Mouse (Mus musculus): Measurements from ENCODE around the gene Adgrg3. TPM values are rescaled to one million over a fixed set of nuclear protein-coding genes. Genes with fewer than 3 reads are reported as not detected.

Gene Adgrg3
- polyA plus RNA-seq (2014; fragmentation: Nextera tagmentation; extraction: Ambion mirVana) = 1.1 and 2.0 TPM in 2 replicates

DNA sequence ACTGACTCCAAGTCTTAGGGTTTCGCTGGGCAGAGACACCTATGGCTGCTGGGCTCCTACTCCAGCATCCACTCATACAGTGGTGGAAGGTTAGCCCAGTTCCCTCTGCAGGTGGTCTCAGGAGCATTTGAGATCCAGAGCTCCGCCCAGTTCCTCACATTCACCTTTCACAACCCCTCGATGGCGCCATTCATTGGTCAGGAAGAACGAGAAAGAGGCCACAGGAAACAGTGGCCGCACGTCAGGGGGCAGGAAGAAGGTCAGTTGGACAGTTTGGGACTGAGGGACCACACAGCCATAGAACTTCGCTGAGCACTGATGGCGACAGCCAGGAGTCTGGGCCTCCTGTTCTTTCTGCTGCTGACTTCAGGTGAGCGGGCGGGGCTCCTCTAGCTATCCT, at the start of gene Adgrg3:
Adgrg3 (plus strand) TSS at position 242 of the 400 bp plus-strand sequence.
- Histone ChIP-seq H3K4me1 (ENCODE audit: control insufficient read depth, insufficient read depth, low read length) (no peaks in the 10 kb centered on the region), H3K4me2 (ENCODE audit: low read depth, low read length) (no peak within 1 kb of the TSS), H3K9me3 (ENCODE audit: control insufficient read depth, low read length) (no peaks in the 10 kb centered on the region), H3K27me3 (ENCODE audit: control insufficient read depth, insufficient read depth, low read length) (no peaks in the 10 kb centered on the region), H3K4me3 (ENCODE audit: low read depth, low read length) (no peak within 1 kb of the TSS), H3K36me3 (ENCODE audit: control insufficient read depth, insufficient read depth, low read length) (peaks cover 29% of the 10 kb centered on the region), H3K27ac (ENCODE audit: low read depth, low read length) (no peak within 1 kb of the TSS), H3K9ac (replicated peaks; ENCODE audit: low read depth, low read length) (no peak within 1 kb of the TSS)
- WGBS = 78% methylated on average over 11 of the region's 11 CpGs
- ATAC-seq (ENCODE audit: low read depth) = peak; percentile 29; the same call in 1 of the 2 replicates

DNA sequence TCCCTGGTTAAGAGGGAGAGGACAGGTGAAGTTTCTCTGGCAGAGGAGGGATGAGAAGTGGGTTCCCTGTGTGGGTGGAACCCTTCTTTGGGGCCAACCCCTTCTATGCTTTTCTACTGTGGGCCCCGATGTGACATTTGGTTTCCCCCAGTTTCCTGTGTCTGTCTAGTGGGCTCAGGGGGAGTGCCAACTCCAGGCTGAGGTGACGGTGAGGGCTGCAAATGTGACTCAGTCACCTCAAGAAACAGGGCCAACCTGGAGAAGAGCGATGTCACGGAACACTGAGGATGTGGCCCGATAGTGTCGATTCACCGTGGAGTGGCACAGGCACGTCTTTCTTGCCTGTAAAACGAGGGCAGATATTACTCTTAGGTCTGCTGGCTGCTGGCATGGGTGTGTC, 44.2 kb upstream of the Adgrg3 start:
- no peak overlapping the region for H3K27ac ChIP-seq (ENCODE audit: low read depth, low read length)
- 93% methylated on average over 9 of the region's 9 CpGs for WGBS
- H3K4me3 ChIP-seq (ENCODE audit: low read depth, low read length) = no peak overlapping the region
- no peak overlapping the region for H3K9ac ChIP-seq (replicated peaks; ENCODE audit: low read depth, low read length)
- H3K27me3 ChIP-seq (ENCODE audit: control insufficient read depth, insufficient read depth, low read length) = no peaks in the 10 kb centered on the region
- no peak overlapping the region for H3K4me2 ChIP-seq (ENCODE audit: low read depth, low read length)
- no peak for ATAC-seq (ENCODE audit: low read depth)
- no peaks in the 10 kb centered on the region for H3K9me3 ChIP-seq (ENCODE audit: control insufficient read depth, low read length)
- H3K4me1 ChIP-seq (ENCODE audit: control insufficient read depth, insufficient read depth, low read length) = peaks cover 13% of the 10 kb centered on the region
- H3K36me3 ChIP-seq (ENCODE audit: control insufficient read depth, insufficient read depth, low read length) = no peaks in the 10 kb centered on the region

DNA sequence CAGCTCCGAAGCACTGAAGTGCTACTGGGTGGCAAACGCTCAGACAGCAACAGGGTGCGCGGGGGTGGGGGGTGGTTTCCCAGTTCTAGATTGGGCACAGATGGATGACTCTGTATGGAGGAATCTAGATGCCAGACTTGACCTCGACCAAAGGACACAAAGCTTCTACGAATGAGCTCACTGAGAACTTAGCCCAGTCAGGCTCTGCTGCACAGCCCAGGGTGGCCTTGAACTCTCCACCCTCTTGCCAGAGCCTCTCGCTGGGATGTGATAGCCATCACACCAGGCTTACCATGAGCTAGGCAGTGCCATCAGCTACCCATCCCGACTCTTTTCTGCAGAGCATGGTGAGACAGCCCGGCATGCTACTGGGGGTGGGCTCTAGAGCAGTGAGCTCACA, 43.7 kb upstream of the Adgrg3 start:
- no peaks in the 10 kb centered on the region for H3K9me3 ChIP-seq (ENCODE audit: control insufficient read depth, low read length)
- no peak overlapping the region for H3K9ac ChIP-seq (replicated peaks; ENCODE audit: low read depth, low read length)
- H3K4me3 ChIP-seq (ENCODE audit: low read depth, low read length) = no peak overlapping the region
- H3K27ac ChIP-seq (ENCODE audit: low read depth, low read length) = no peak overlapping the region
- WGBS = 89% methylated on average over 9 of the region's 9 CpGs
- no peaks in the 10 kb centered on the region for H3K36me3 ChIP-seq (ENCODE audit: control insufficient read depth, insufficient read depth, low read length)
- no peak for ATAC-seq (ENCODE audit: low read depth)
- H3K4me1 ChIP-seq (ENCODE audit: control insufficient read depth, insufficient read depth, low read length) = peaks cover 13% of the 10 kb centered on the region
- no peak overlapping the region for H3K4me2 ChIP-seq (ENCODE audit: low read depth, low read length)
- H3K27me3 ChIP-seq (ENCODE audit: control insufficient read depth, insufficient read depth, low read length) = no peaks in the 10 kb centered on the region

DNA sequence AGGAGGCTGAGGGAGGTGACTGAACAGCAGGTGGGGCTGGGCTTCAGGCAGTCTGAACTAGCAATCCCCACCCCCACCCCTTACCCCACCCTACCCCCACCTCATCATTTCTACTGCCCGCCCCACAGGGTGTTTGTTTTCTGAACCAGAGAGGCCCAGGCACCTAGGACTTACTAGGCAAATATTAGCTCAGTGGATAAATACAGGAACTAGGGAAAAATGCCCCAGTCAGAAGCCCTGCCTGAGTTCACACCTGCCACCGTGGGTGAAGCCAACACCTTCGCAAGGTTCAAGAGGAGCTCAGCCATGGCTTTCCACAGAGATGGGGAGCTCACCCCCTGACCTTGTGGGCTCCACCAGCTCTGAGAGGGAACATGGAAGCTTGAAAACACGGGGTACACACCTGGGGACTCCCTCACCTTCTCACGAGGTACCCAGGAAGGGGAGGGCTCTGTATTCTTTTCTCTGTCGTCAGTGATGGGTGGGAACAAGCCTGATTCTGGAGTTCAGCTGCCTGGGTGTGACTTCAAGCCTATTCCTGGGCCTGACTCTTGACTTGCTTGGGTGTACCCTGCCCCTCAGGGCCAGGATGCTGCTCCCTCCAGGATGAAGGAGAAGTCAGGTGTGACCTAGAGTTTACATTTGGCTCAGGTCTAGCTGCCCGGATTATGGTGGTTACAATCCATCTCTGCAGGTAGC, 42.9 kb upstream of the Adgrg3 start, which contains the start of gene Adgrg1:
Adgrg1 (plus strand) TSS at position 285 of the 699 bp plus-strand sequence.
- Histone ChIP-seq H3K36me3 (ENCODE audit: control insufficient read depth, insufficient read depth, low read length) (no peaks in the 10 kb centered on the region), H3K4me1 (ENCODE audit: control insufficient read depth, insufficient read depth, low read length) (peaks cover 13% of the 10 kb centered on the region), H3K9me3 (ENCODE audit: control insufficient read depth, low read length) (no peaks in the 10 kb centered on the region), H3K4me3 (ENCODE audit: low read depth, low read length) (no peak within 1 kb of the TSS), H3K4me2 (ENCODE audit: low read depth, low read length) (no peak within 1 kb of the TSS), H3K9ac (replicated peaks; ENCODE audit: low read depth, low read length) (no peak within 1 kb of the TSS), H3K27ac (ENCODE audit: low read depth, low read length) (no peak within 1 kb of the TSS), H3K27me3 (ENCODE audit: control insufficient read depth, insufficient read depth, low read length) (no peaks in the 10 kb centered on the region)
- no peak for ATAC-seq (ENCODE audit: low read depth)
- WGBS = 68% methylated on average over 7 of the region's 7 CpGs

DNA sequence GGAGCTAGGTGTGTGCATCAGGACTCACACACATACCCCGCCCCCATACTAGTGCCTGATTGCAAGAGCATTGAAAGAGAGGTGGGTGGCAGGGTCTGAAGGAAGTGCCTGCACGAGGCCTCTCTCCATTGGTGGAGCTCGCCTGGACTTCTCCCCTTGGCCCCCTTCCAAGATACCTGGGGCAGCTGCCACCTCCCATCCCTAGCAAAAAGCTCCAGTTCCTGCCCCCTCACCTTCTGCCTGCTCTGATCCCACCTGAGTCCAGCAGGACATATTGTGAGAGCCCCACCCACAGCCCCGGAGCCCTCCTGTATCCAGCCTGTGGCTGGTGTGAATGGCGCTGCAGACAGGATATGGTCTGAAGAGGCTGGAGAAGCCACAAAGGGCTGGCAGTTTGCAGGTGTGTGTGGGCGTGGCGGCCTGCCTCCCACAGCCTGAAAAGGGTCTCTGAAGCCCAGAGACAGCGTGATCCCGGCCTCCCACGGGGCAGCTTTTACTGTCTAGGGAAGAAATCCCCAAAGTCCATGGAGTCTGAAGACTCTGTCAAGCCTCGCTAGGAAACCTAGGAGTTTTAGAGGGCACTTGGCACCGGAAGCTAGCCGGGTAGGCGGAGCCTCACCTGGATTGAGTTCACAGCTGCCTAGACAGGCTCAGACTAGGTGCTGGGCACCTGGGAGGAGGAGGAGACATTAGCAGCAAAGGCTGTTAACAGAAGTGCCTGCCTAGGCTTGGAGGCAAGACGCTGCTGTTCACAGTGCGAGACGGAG, 40.7 kb upstream of the Adgrg3 start:
- WGBS = 20% methylated on average over 17 of the region's 17 CpGs
- peak overlapping the region; percentile 24; the same call in 1 of the 2 replicates for H3K4me2 ChIP-seq (ENCODE audit: low read depth, low read length)
- H3K4me1 ChIP-seq (ENCODE audit: control insufficient read depth, insufficient read depth, low read length) = peaks cover 15% of the 10 kb centered on the region
- H3K36me3 ChIP-seq (ENCODE audit: control insufficient read depth, insufficient read depth, low read length) = no peaks in the 10 kb centered on the region
- H3K27ac ChIP-seq (ENCODE audit: low read depth, low read length) = peak overlapping the region; percentile 28; the same call in 1 of the 2 replicates
- no peak for ATAC-seq (ENCODE audit: low read depth)
- H3K9ac ChIP-seq (replicated peaks; ENCODE audit: low read depth, low read length) = 0 out of 2 replicates have a peak overlapping the region, but pooled peaks have one; percentile 16
- H3K27me3 ChIP-seq (ENCODE audit: control insufficient read depth, insufficient read depth, low read length) = no peaks in the 10 kb centered on the region
- H3K4me3 ChIP-seq (ENCODE audit: low read depth, low read length) = peak overlapping the region; percentile 9; the same call in 1 of the 2 replicates
- H3K9me3 ChIP-seq (ENCODE audit: control insufficient read depth, low read length) = no peaks in the 10 kb centered on the region

DNA sequence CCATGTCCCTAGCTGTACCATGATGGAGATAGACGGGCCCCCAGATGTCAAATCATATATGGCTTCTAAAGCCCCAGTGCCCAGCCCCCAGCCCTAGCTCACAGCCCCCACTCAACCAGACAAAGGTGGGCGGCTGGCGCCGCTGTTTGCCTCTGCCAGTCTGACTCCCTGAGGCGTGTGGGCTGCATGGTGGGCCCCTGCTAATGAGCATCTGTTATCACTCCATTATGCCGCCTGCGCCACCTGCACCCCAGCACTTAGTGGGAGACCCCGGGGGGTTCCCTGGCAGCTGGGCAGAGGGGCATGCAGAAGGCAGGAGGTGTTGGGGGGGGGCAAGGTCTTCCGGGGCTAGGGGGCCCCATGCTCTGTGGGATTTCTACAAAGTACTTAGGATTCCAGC, 39.4 kb upstream of the Adgrg3 start:
- no peaks in the 10 kb centered on the region for H3K36me3 ChIP-seq (ENCODE audit: control insufficient read depth, insufficient read depth, low read length)
- peak overlapping the region; percentile 20; the same call in 1 of the 2 replicates for H3K4me2 ChIP-seq (ENCODE audit: low read depth, low read length)
- H3K4me1 ChIP-seq (ENCODE audit: control insufficient read depth, insufficient read depth, low read length) = peaks cover 21% of the 10 kb centered on the region
- WGBS = 21% methylated on average over 9 of the region's 9 CpGs
- no peaks in the 10 kb centered on the region for H3K9me3 ChIP-seq (ENCODE audit: control insufficient read depth, low read length)
- peak overlapping the region; percentile 57; the same call in 1 of the 2 replicates for H3K27ac ChIP-seq (ENCODE audit: low read depth, low read length)
- H3K9ac ChIP-seq (replicated peaks; ENCODE audit: low read depth, low read length) = no peak overlapping the region
- peak; percentile 66 for ATAC-seq (ENCODE audit: low read depth)
- H3K27me3 ChIP-seq (ENCODE audit: control insufficient read depth, insufficient read depth, low read length) = no peaks in the 10 kb centered on the region
- H3K4me3 ChIP-seq (ENCODE audit: low read depth, low read length) = no peak overlapping the region

DNA sequence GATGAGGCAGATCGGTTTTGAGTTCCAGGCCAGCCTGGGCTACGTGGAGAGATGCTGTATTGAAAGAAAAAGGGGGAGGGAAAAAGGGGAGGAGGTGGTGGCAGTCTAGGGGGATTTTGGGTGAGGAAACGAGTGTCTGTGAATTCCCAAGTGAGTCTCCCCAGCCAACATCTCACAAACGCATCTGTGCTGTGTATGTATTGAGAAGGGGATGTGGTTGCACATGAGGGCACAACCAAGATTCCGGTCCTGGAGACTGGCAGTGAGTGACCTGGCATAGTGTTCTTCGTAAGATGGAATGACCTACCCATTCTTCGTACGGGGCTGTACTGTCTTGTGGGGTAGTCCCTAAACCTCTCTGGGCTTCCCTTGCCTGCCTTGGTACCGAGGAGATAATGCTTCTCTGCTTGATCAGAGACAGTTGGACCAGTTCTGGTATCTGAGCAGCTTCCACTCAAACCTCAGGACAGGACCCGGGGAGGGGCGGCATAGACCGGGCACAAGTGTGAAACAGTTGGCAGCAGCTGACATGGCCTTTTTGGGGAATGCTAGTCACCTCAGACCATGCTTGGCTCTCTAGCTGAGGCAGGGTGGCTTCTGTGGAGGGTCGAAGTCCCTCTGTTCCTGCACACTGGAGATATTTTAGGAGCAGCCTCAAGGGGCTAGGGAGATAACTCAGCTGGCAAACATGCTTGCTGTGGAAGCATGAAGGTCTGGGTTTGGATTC, 38.7 kb upstream of the Adgrg3 start:
- Histone ChIP-seq H3K27ac (ENCODE audit: low read depth, low read length) (no peak overlapping the region), H3K4me1 (ENCODE audit: control insufficient read depth, insufficient read depth, low read length) (peaks cover 27% of the 10 kb centered on the region), H3K4me2 (ENCODE audit: low read depth, low read length) (no peak overlapping the region)

DNA sequence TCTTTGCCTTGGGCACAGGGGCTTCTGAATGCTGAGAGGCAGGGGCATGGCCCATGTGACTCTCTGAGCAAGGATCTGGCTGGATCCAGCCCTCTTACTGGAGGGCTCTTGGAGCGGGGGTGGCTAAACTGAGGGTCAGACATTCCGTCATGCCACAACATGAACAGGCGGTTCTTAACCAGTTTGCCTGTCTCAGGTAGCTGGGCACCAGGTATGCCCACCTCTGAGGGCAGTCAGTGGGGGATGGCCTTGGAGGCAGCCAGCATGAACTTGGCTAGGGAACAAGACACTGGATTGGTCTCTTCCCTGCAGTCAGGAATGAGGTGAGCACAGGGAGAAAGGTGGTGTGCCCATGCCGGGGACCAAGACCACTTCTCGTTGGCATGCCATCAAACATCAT, 37.3 kb upstream of the Adgrg3 start:
- peaks cover 36% of the 10 kb centered on the region for H3K4me1 ChIP-seq (ENCODE audit: control insufficient read depth, insufficient read depth, low read length)
- no peak overlapping the region for H3K9ac ChIP-seq (replicated peaks; ENCODE audit: low read depth, low read length)
- H3K9me3 ChIP-seq (ENCODE audit: control insufficient read depth, low read length) = no peaks in the 10 kb centered on the region
- no peaks in the 10 kb centered on the region for H3K27me3 ChIP-seq (ENCODE audit: control insufficient read depth, insufficient read depth, low read length)
- no peak overlapping the region for H3K4me2 ChIP-seq (ENCODE audit: low read depth, low read length)
- no peak overlapping the region for H3K27ac ChIP-seq (ENCODE audit: low read depth, low read length)
- H3K4me3 ChIP-seq (ENCODE audit: low read depth, low read length) = no peak overlapping the region
- H3K36me3 ChIP-seq (ENCODE audit: control insufficient read depth, insufficient read depth, low read length) = no peaks in the 10 kb centered on the region
- 94% methylated on average over 5 of the region's 5 CpGs for WGBS
- no peak for ATAC-seq (ENCODE audit: low read depth)

More for the DNA sequence above, 38.7 kb upstream of the Adgrg3 start:
- Histone ChIP-seq H3K36me3 (ENCODE audit: control insufficient read depth, insufficient read depth, low read length) (no peaks in the 10 kb centered on the region), H3K9me3 (ENCODE audit: control insufficient read depth, low read length) (no peaks in the 10 kb centered on the region), H3K27me3 (ENCODE audit: control insufficient read depth, insufficient read depth, low read length) (no peaks in the 10 kb centered on the region), H3K9ac (replicated peaks; ENCODE audit: low read depth, low read length) (no peak overlapping the region), H3K4me3 (ENCODE audit: low read depth, low read length) (no peak overlapping the region)
- ATAC-seq (ENCODE audit: low read depth) = no peak; the same call in 1 of the 2 replicates
- WGBS = 65% methylated on average over 13 of the region's 13 CpGs
